Mouse (Mus musculus) heart, postnatal 0 days (tissue): ENCODE measurements at regions not wholly inside any gene's neighbourhood (a gene's known extent, or its start where the extent isn't known, plus 50 kb on each side); places are given as distances from the start of the nearest gene placed in this dataset.

Experiments used
- CTCF ChIP-seq: IDR thresholded peaks from 2 replicates; pipeline ENCODE4 v1.5.1; 2016; ENCODE audit warnings: antibody characterized with exemption, control low read depth, low read depth
- EP300 ChIP-seq: IDR thresholded peaks from 2 replicates; pipeline ENCODE4 v1.6.1; 2016; ENCODE audit warnings: antibody characterized with exemption, low read depth

DNA sequence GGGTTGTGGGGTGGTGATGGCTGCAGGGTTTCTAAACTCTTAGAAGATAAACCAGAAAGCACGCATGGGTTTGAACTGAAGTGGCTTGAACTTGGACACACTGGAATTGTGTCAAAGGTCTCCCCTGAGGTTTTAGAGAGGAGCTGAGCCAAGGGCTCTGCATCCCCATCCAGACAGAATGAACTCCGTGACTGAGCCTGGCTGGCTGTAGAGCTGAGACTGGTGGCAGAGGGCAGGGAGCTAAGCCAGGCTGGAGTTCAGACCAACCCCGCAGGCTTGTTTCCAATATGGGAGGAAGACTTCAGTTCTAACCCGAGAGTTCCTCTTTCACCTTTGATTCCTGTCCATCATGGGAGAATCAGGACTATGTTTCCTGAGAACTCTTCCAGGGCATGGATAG is 96.9 kb downstream of the Irs2 start:
- TF ChIP-seq CTCF = no peak
- no peak for TF ChIP-seq EP300
